In genomic region chr3:38484191-38485106, GRCm38 (mm10) we compare ENCODE assay signal across 8 mouse cellular contexts. TPM values are rescaled to one million over a fixed set of nuclear protein-coding genes. Genes with fewer than 3 reads are reported as not detected.
A peak's percentile ranks its signal among the peaks of the same experiment; 100 is the strongest.
DNase-seq lines count a peak whose midpoint lies in the region; ATAC-seq lines count a peak whose summit lies in the region.

TSS of gene Ankrd50 (minus strand) at chr3:38484844.

- DNase-seq in adipocyte (ENCODE audit: low spot score), result peak; percentile 98
- DNase-seq in embryo, embryonic 10 days (ENCODE audit: low spot score), result peak; percentile 97
- peak; percentile 99 for DNase-seq in gastrocnemius, postnatal 10 days
- peak; percentile 99 for DNase-seq in induced T-regulatory cell, adult 2 months (ENCODE audit: low read depth)
- peak; percentile 95 to 98 for DNase-seq in left cerebral cortex, adult 9 months (ENCODE audit: low spot score in 2 of 2)
- peak; percentile 99 for DNase-seq in right cerebral cortex, postnatal 14 days
- DNase-seq in urinary bladder, postnatal 36 days (ENCODE audit: low spot score in 2 of 2), result peak; percentile 98 to 99

- peak; percentile 94 for ATAC-seq in megakaryocyte progenitor cell, adult 5-6 weeks (replicated peaks; ENCODE audit: poor library complexity)

RNA-seq across cellular contexts. Expression of gene Ankrd50, which starts in this region (rescaled TPM):
- 10 to 100 TPM; 33.7 to 41.2 TPM for total RNA-seq in gastrocnemius, postnatal 10 days (2021)
- total RNA-seq in megakaryocyte progenitor cell, adult 5-6 weeks (2015), result 4.1 and 4.5 TPM in 2 replicates
- 3.4 and 3.5 TPM in 2 replicates for total RNA-seq in megakaryocyte progenitor cell, adult 5-6 weeks (2017)

Comparison
In these comparisons a context has a peak if more than half of its experiments do, and no peak if none do; other contexts are left out.
1. Peak in every context shown above with its lines: DNase-seq and ATAC-seq.
2. RNA of gene Ankrd50 (total RNA-seq): 33.7 to 41.2 TPM in gastrocnemius, postnatal 10 days; 3.4 to 4.5 TPM in megakaryocyte progenitor cell, adult 5-6 weeks; every median in the first group is over 4 times any median in the second.